In genomic region chr2:161108933-161109371, GRCm38 (mm10) we compare ENCODE assay signal across 8 mouse cellular contexts. TPM values are rescaled to one million over a fixed set of nuclear protein-coding genes. Genes with fewer than 3 reads are reported as not detected.
DNase-seq lines count a peak whose midpoint lies in the region; ATAC-seq and TF ChIP-seq lines count a peak whose summit lies in the region.

Gene Chd6, minus strand, starts transcription at chr2:161109075.

- peak; percentile 99 for ATAC-seq in erythroid progenitor cell, adult 5-6 weeks (replicated peaks; ENCODE audit: low FRiP score, poor library complexity, severe bottlenecking)
- peak; percentile 99 for ATAC-seq in heart, embryonic 12.5 days (ENCODE audit: insufficient number of reproducible peaks, low FRiP score)
- ATAC-seq in kidney, postnatal 0 days (replicated peaks; ENCODE audit: low FRiP score, low read depth): peak; percentile 99
- peak; percentile 99 for ATAC-seq in liver, embryonic 11.5 days (replicated peaks; ENCODE audit: low FRiP score)
- ATAC-seq in stomach, embryonic 14.5 days (ENCODE audit: insufficient number of reproducible peaks, insufficient read depth, low FRiP score, low read depth): peak; percentile 99

- H3K9ac ChIP-seq in heart, embryonic 12.5 days: peak within 1 kb of the TSS; percentile 98
- peak within 1 kb of the TSS; percentile 99 for H3K9ac ChIP-seq in kidney, postnatal 0 days (ENCODE audit: low read depth, low read length)
- H3K9ac ChIP-seq in liver, embryonic 11.5 days (ENCODE audit: low read depth, low read length): peak within 1 kb of the TSS; percentile 91
- H3K9ac ChIP-seq in stomach, embryonic 14.5 days (replicated peaks; ENCODE audit: low read depth, low read length): peak within 1 kb of the TSS; percentile 96

- DNase-seq in CD4-positive helper T cell, adult 2 months (ENCODE audit: low read depth, low spot score): peak; percentile 99
- DNase-seq in brain, embryonic 18.5 days (ENCODE audit: low read depth, low spot score): peak; percentile 99
- peak; percentile 99 for DNase-seq in kidney, postnatal 0 days (ENCODE audit: low spot score)
- DNase-seq in liver, embryonic 11.5 days (ENCODE audit: low spot score): peak; percentile 90
- DNase-seq in naive thymus-derived CD4-positive, alpha-beta T cell, adult 2 months (ENCODE audit: low read depth): peak; percentile 99

- peak within 1 kb of the TSS; percentile 86 for H3K4me2 ChIP-seq in heart, embryonic 12.5 days
- peak within 1 kb of the TSS; percentile 82 for H3K4me2 ChIP-seq in kidney, postnatal 0 days (ENCODE audit: low read length)
- H3K4me2 ChIP-seq in liver, embryonic 11.5 days: peak within 1 kb of the TSS; percentile 94
- H3K4me2 ChIP-seq in stomach, embryonic 14.5 days (replicated peaks; ENCODE audit: low read depth, low read length): peak within 1 kb of the TSS; percentile 63

- peak within 1 kb of the TSS; percentile 96 for H3K4me3 ChIP-seq in heart, embryonic 12.5 days
- H3K4me3 ChIP-seq in kidney, postnatal 0 days (replicated peaks; ENCODE audit: low read depth, low read length): peak within 1 kb of the TSS; percentile 100
- peak within 1 kb of the TSS; percentile 83 for H3K4me3 ChIP-seq in liver, embryonic 11.5 days (ENCODE audit: low read depth, low read length)
- H3K4me3 ChIP-seq in stomach, embryonic 14.5 days (ENCODE audit: low read depth, low read length): peak within 1 kb of the TSS; percentile 96

- WGBS in heart, embryonic 12.5 days: 2% methylated on average over 25 of the region's 27 CpGs
- WGBS in kidney, postnatal 0 days: 1% methylated on average over 27 of the region's 27 CpGs
- WGBS in liver, embryonic 11.5 days: under 1% methylated on average over 25 of the region's 27 CpGs
- 0% methylated on average over 26 of the region's 27 CpGs for WGBS in stomach, embryonic 14.5 days

- no peaks in the 10 kb centered on the region for H3K36me3 ChIP-seq in heart, embryonic 12.5 days
- no peaks in the 10 kb centered on the region for H3K36me3 ChIP-seq in kidney, postnatal 0 days (ENCODE audit: insufficient read depth, low read length)
- no peaks in the 10 kb centered on the region for H3K36me3 ChIP-seq in liver, embryonic 11.5 days (ENCODE audit: control insufficient read depth, insufficient read depth, low read length)
- no peaks in the 10 kb centered on the region for H3K36me3 ChIP-seq in stomach, embryonic 14.5 days (ENCODE audit: control insufficient read depth, insufficient read depth, low read length)

- peak within 1 kb of the TSS; percentile 99 for H3K27ac ChIP-seq in heart, embryonic 12.5 days (ENCODE audit: poor library complexity, severe bottlenecking)
- peak within 1 kb of the TSS; percentile 100 for H3K27ac ChIP-seq in kidney, postnatal 0 days
- H3K27ac ChIP-seq in liver, embryonic 11.5 days (ENCODE audit: low read depth, low read length): peak within 1 kb of the TSS; percentile 96
- peak within 1 kb of the TSS; percentile 99 for H3K27ac ChIP-seq in stomach, embryonic 14.5 days (ENCODE audit: low read length)

- no peak for TF ChIP-seq CTCF in kidney, postnatal 0 days (IDR thresholded peaks at IDR 0.05; ENCODE audit: low read depth)

- peaks cover 17% of the 10 kb centered on the region for H3K4me1 ChIP-seq in heart, embryonic 12.5 days (replicated peaks)
- peaks cover 9% of the 10 kb centered on the region for H3K4me1 ChIP-seq in kidney, postnatal 0 days (replicated peaks; ENCODE audit: insufficient read depth, low read length)
- peaks cover 12% of the 10 kb centered on the region for H3K4me1 ChIP-seq in liver, embryonic 11.5 days (replicated peaks; ENCODE audit: control insufficient read depth, insufficient read depth, low read length)
- H3K4me1 ChIP-seq in stomach, embryonic 14.5 days (ENCODE audit: control insufficient read depth, insufficient read depth, low read length): peaks cover 11% of the 10 kb centered on the region; the same call in 1 of the 2 replicates

- no peaks in the 10 kb centered on the region for H3K27me3 ChIP-seq in heart, embryonic 12.5 days (replicated peaks)
- no peaks in the 10 kb centered on the region for H3K27me3 ChIP-seq in kidney, postnatal 0 days (ENCODE audit: insufficient read depth, low read length)
- no peaks in the 10 kb centered on the region for H3K27me3 ChIP-seq in liver, embryonic 11.5 days (replicated peaks; ENCODE audit: control insufficient read depth, insufficient read depth, low read length)
- H3K27me3 ChIP-seq in stomach, embryonic 14.5 days (ENCODE audit: control insufficient read depth, insufficient read depth, low read length): no peaks in the 10 kb centered on the region

- H3K9me3 ChIP-seq in heart, embryonic 12.5 days (replicated peaks): no peaks in the 10 kb centered on the region; the same call in 1 of the 2 replicates
- H3K9me3 ChIP-seq in kidney, postnatal 0 days (replicated peaks; ENCODE audit: low read length): no peaks in the 10 kb centered on the region
- H3K9me3 ChIP-seq in liver, embryonic 11.5 days (ENCODE audit: control insufficient read depth, low read length): no peaks in the 10 kb centered on the region
- no peaks in the 10 kb centered on the region for H3K9me3 ChIP-seq in stomach, embryonic 14.5 days (ENCODE audit: control insufficient read depth, low read depth, low read length)

RNA-seq across cellular contexts. Expression of gene Chd6, which starts in this region (rescaled TPM):
- total RNA-seq in erythroid progenitor cell, adult 5-6 weeks (2015; ENCODE audit: low replicate concordance): 33.5 and 45.8 TPM in 2 replicates
- total RNA-seq in erythroid progenitor cell, adult 5-6 weeks (2017; ENCODE audit: low replicate concordance): 30.5 and 33.4 TPM in 2 replicates
- 17.7 and 23.3 TPM in 2 replicates for polyA plus RNA-seq in heart, embryonic 12.5 days (2016; fragmentation: Nextera tagmentation; extraction: Ambion mirVana)
- polyA plus RNA-seq in kidney, postnatal 0 days (2015; fragmentation: Nextera tagmentation; extraction: Ambion mirVana): 22.4 and 25.0 TPM in 2 replicates
- polyA plus RNA-seq in liver, embryonic 11.5 days (2014; fragmentation: Nextera tagmentation; extraction: Ambion mirVana): 15.8 and 19.0 TPM in 2 replicates
- 44.9 and 52.2 TPM in 2 replicates for polyA plus RNA-seq in stomach, embryonic 14.5 days (2014; fragmentation: Nextera tagmentation; extraction: Ambion mirVana)

Comparison
In these comparisons a context has a peak if more than half of its experiments do, and no peak if none do; other contexts are left out.
1. Peak in every context shown above with its lines: DNase-seq, ATAC-seq, H3K4me3 ChIP-seq and H3K27ac ChIP-seq.